Mouse (Mus musculus) liver, postnatal 0 days (tissue): ENCODE results near the gene Olfr65.

Experiments used
- CTCF ChIP-seq: sonication (generic); IDR thresholded peaks from 2 replicates; pipeline ENCODE4 v1.5.1; 2016; ENCODE audit warnings: antibody characterized with exemption, low read depth
- EP300 ChIP-seq: IDR thresholded peaks from 2 replicates; pipeline ENCODE4 v1.6.1; 2016; ENCODE audit warnings: antibody characterized with exemption, low read depth, mild to moderate bottlenecking

DNA sequence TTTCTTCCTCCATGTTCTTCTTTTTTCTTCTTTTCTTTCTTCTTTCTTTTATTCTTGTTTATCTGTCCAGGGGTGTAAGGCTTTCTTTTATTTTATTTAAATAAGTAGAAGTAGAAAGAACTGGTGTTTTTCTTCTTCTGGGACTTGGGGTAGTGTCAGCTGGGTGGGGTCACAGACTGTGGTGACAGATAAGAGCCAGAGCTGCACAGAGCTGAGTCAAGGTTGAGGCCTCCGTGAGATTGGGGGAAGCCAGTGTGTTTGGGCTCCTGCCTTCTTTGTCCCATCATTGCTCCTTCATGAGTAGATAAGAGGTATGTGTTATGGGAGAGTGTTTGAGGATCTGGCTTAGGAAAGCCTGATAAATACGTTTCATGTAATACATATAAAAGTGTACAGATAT, 44.2 kb upstream of the Olfr65 start:
- TF ChIP-seq CTCF (no peak), EP300 (peak; percentile 99)
